7 mouse cellular contexts compared by ENCODE assay signal in the genomic region with DNA sequence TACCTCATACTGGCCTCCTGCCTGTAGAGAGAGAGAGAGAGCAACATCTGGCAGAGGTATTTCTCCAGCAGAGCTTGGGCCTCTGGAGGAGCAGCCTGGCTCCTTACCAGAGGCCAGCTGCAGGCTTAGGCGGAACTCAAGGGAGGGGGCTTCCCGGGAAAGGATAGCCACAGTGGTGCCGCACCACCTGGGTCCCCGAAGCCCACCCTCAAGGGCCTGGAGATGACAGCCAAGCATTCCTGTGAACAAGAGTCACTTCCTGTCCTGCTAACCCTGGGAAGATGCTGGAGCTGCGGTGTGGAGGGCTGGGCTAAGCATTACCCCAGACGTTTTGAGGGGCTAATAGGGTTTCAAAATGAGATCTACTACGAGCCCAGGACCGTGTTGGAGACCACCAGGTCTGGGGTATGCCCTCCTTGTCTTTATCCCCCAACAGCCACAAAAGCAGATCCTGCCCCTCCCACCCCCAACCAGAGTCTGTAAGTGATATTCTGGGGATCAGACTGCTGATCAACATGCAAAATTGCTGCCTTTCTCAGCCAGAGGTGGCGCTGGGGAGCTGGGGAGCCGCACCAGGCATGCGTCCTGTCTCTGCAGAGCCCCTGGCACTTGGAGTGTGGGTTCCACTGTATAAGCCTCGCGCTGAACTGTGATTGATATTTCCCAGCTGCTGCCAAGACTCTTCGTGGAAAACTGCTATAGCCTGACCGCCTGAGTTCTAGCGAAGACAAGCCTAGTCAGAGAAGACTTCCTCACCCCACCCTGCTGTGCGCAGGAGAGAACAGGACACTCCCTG. TPM values are rescaled to one million over a fixed set of nuclear protein-coding genes. Genes with fewer than 3 reads are reported as not detected.
DNase-seq lines count a peak whose midpoint lies in the region; ATAC-seq and TF ChIP-seq lines count a peak whose summit lies in the region.

No protein-coding gene starts in this region.

- no peaks in the 10 kb centered on the region for H3K36me3 ChIP-seq in hindbrain, postnatal 0 days (ENCODE audit: insufficient read depth, low read length)
- no peaks in the 10 kb centered on the region for H3K36me3 ChIP-seq in small intestine, adult 2 months (ENCODE audit: control insufficient read depth, insufficient read depth, low read length)

- peak; percentile 59 for ATAC-seq in common myeloid progenitor, adult 5-6 weeks (replicated peaks; ENCODE audit: low read depth, poor library complexity, severe bottlenecking)
- peak; percentile 87 for ATAC-seq in hindbrain, postnatal 0 days

- intact Hi-C loops in left cerebral cortex, postnatal 10 days (cut with DNase I): loop anchor here (5.0 to 10.0 kb wide), 2 partner anchors 178 to 266 kb away; a partner anchor contains a TSS

- peak; percentile 89 for TF ChIP-seq CTCF in hindbrain, postnatal 0 days (IDR thresholded peaks at IDR 0.05; ENCODE audit: low read depth)
- peak; percentile 17; the same call in 1 of the 2 replicates for TF ChIP-seq CTCF in small intestine, adult 2 months (IDR thresholded peaks at IDR 0.05; ENCODE audit: extremely low read depth, insufficient read length, insufficient replicate concordance, low read depth, low read length)

- DNase-seq in adrenal gland, adult 2 months: peak; percentile 74
- peak; percentile 90 for DNase-seq in gastrocnemius, postnatal 10 days
- DNase-seq in hindbrain, postnatal 0 days (ENCODE audit: low spot score): peak; percentile 88
- peak; percentile 58 to 89 for DNase-seq in left cerebral cortex, postnatal 10 days (ENCODE audit: extremely low spot score in 1 of 2, low spot score in 2 of 2)
- peak; percentile 85 for DNase-seq in mesoderm, embryonic 11.5 days (ENCODE audit: low read depth, low spot score)

- no peak overlapping the region for H3K4me3 ChIP-seq in hindbrain, postnatal 0 days (ENCODE audit: low read length)
- H3K4me3 ChIP-seq in small intestine, adult 2 months (ENCODE audit: low read depth, low read length): 0 out of 2 replicates have a peak overlapping the region, but pooled peaks have one; percentile 1

- no peaks in the 10 kb centered on the region for H3K27me3 ChIP-seq in hindbrain, postnatal 0 days (ENCODE audit: insufficient read depth, low read length)
- peaks cover 2% of the 10 kb centered on the region; the same call in 1 of the 2 replicates for H3K27me3 ChIP-seq in small intestine, adult 2 months (ENCODE audit: control insufficient read depth, insufficient read depth, low read length)

- 0 out of 2 replicates have a peak overlapping the region, but pooled peaks have one; percentile 30 for H3K9ac ChIP-seq in hindbrain, postnatal 0 days (replicated peaks; ENCODE audit: low read length)

- peak overlapping the region; percentile 69; the same call in 1 of the 2 replicates for H3K27ac ChIP-seq in hindbrain, postnatal 0 days
- peak overlapping the region; percentile 56 for H3K27ac ChIP-seq in small intestine, adult 2 months (ENCODE audit: insufficient read depth, low read depth, low read length)

- peaks cover 5% of the 10 kb centered on the region; the same call in 1 of the 2 replicates for H3K4me1 ChIP-seq in hindbrain, postnatal 0 days (ENCODE audit: insufficient read depth, low read length)
- H3K4me1 ChIP-seq in small intestine, adult 2 months (ENCODE audit: control insufficient read depth, insufficient read depth, insufficient read length, low read length): no peaks in the 10 kb centered on the region

- H3K4me2 ChIP-seq in hindbrain, postnatal 0 days (ENCODE audit: low read depth, low read length): peak overlapping the region; percentile 42

- no peak for TF ChIP-seq POLR2A in small intestine, adult 2 months (IDR thresholded peaks at IDR 0.05; ENCODE audit: low read depth, low read length)

- H3K9me3 ChIP-seq in hindbrain, postnatal 0 days (ENCODE audit: low read length): no peaks in the 10 kb centered on the region

- 15% methylated on average over 17 of the region's 17 CpGs for WGBS in hindbrain, postnatal 0 days
- WGBS in small intestine, adult 2 months: 21% methylated on average over 17 of the region's 17 CpGs

RNA-seq across cellular contexts. Expression of a gene that starts 7.1 kb away (rescaled TPM):
- total RNA-seq in adrenal gland, adult 2 months (2021): 100 to 1,000 TPM; 199 to 288 TPM
- 214 and 244 TPM in 2 replicates for polyA plus RNA-seq in adrenal gland, adult 2 months (2012; rRNA removed)
- not detected in 2 replicates for total RNA-seq in common myeloid progenitor, adult 5-6 weeks (2017)
- total RNA-seq in gastrocnemius, postnatal 10 days (2021): 100 to 1,000 TPM; 336 to 400 TPM
- total RNA-seq in hindbrain, postnatal 0 days (2014; rRNA removed): 33.5 and 39.0 TPM in 2 replicates
- 23.2 and 27.0 TPM in 2 replicates for polyA plus RNA-seq in hindbrain, postnatal 0 days (2015; fragmentation: Nextera tagmentation; extraction: Ambion mirVana)
- 10 to 100 TPM; 32.0 to 34.3 TPM for total RNA-seq in left cerebral cortex, postnatal 10 days (2021)
- polyA plus RNA-seq in small intestine, adult 2 months (2012; rRNA removed): 48.0 and 106 TPM in 2 replicates

Comparison
In these comparisons a context has a peak if more than half of its experiments do, and no peak if none do; other contexts are left out.
1. RNA of a gene that starts 7.1 kb away (total RNA-seq): 336 to 400 TPM in gastrocnemius, postnatal 10 days, 199 to 288 TPM in adrenal gland, adult 2 months, 33.5 to 39.0 TPM in hindbrain, postnatal 0 days and 32.0 to 34.3 TPM in left cerebral cortex, postnatal 10 days; not detected in common myeloid progenitor, adult 5-6 weeks; every median in the first group is over 10 times any median in the second.
2. Peak in every context shown above with its lines, with median percentiles within 50 percentile points of each other: DNase-seq.